25 mouse cellular contexts compared by ENCODE assay signal in genomic region chr16:35568225-35568880, GRCm38 (mm10). TPM values are rescaled to one million over a fixed set of nuclear protein-coding genes. Genes with fewer than 3 reads are reported as not detected.
DNase-seq lines count a peak whose midpoint lies in the region; ATAC-seq and TF ChIP-seq lines count a peak whose summit lies in the region.
"Had no signal": no experiment of that assay in that cellular context is flagged by ENCODE, and none has a peak within 500 bp of the region (broad histone marks: within the 10 kb centered on the region; RNA-seq: fewer than 3 reads in every experiment).

No protein-coding gene starts in this region.

- no peak for ATAC-seq in forebrain, embryonic 13.5 days
- ATAC-seq in forebrain, postnatal 0 days, result no peak
- peak; percentile 51; the same call in 1 of the 2 replicates for ATAC-seq in hindbrain, embryonic 14.5 days (ENCODE audit: low FRiP score)
- no peak for ATAC-seq in neural tube, embryonic 13.5 days (ENCODE audit: low read depth)
- ATAC-seq: CD4-positive, CD25-positive, alpha-beta regulatory T cell, adult 4 months; inflammation-experienced regulatory T-cells, adult 6 months had no signal

- no peaks in the 10 kb centered on the region for H3K36me3 ChIP-seq in forebrain, embryonic 13.5 days (ENCODE audit: poor library complexity, severe bottlenecking)
- H3K36me3 ChIP-seq in forebrain, postnatal 0 days (ENCODE audit: insufficient read depth), result no peaks in the 10 kb centered on the region
- H3K36me3 ChIP-seq in hindbrain, embryonic 14.5 days (replicated peaks; ENCODE audit: control insufficient read depth, insufficient read depth), result no peaks in the 10 kb centered on the region
- H3K36me3 ChIP-seq in neural tube, embryonic 13.5 days, result no peaks in the 10 kb centered on the region
- H3K36me3 ChIP-seq: embryonic facial prominence, embryonic 12.5 days; heart, embryonic 15.5 days; liver, embryonic 13.5 days had no signal

- WGBS in forebrain, embryonic 13.5 days, result 69% methylated on average over 15 of the region's 15 CpGs
- 59% methylated on average over 15 of the region's 15 CpGs for WGBS in forebrain, postnatal 0 days
- WGBS in hindbrain, embryonic 14.5 days, result 47% methylated on average over 15 of the region's 15 CpGs
- WGBS in neural tube, embryonic 13.5 days, result 49% methylated on average over 15 of the region's 15 CpGs

- TF ChIP-seq CTCF in forebrain, postnatal 0 days (IDR thresholded peaks at IDR 0.05; ENCODE audit: low read depth), result no peak
- TF ChIP-seq CTCF in brain, embryonic 14.5 days (IDR thresholded peaks at IDR 0.05; ENCODE audit: borderline replicate concordance, extremely low read depth, insufficient read depth, insufficient read length), result no peak

- no peak overlapping the region for H3K4me2 ChIP-seq in forebrain, embryonic 13.5 days
- no peak overlapping the region for H3K4me2 ChIP-seq in forebrain, postnatal 0 days (ENCODE audit: low read depth)
- no peak overlapping the region for H3K4me2 ChIP-seq in hindbrain, embryonic 14.5 days (replicated peaks)
- 0 out of 2 replicates have a peak overlapping the region, but pooled peaks have one; percentile 20 for H3K4me2 ChIP-seq in neural tube, embryonic 13.5 days
- H3K4me2 ChIP-seq: embryonic facial prominence, embryonic 12.5 days; heart, embryonic 15.5 days; liver, embryonic 13.5 days had no signal

- peaks cover 79% of the 10 kb centered on the region for H3K4me1 ChIP-seq in forebrain, embryonic 13.5 days
- H3K4me1 ChIP-seq in forebrain, postnatal 0 days (ENCODE audit: insufficient read depth), result peaks cover 13% of the 10 kb centered on the region
- peaks cover 42% of the 10 kb centered on the region for H3K4me1 ChIP-seq in hindbrain, embryonic 14.5 days (replicated peaks; ENCODE audit: control insufficient read depth, insufficient read depth, low read length)
- H3K4me1 ChIP-seq in neural tube, embryonic 13.5 days (replicated peaks), result peaks cover 62% of the 10 kb centered on the region
- H3K4me1 ChIP-seq: liver, embryonic 13.5 days had no signal

- H3K27me3 ChIP-seq in forebrain, embryonic 13.5 days, result no peaks in the 10 kb centered on the region
- H3K27me3 ChIP-seq in forebrain, postnatal 0 days (ENCODE audit: insufficient read depth, low read length), result no peaks in the 10 kb centered on the region
- H3K27me3 ChIP-seq in hindbrain, embryonic 14.5 days (ENCODE audit: control insufficient read depth, insufficient read depth, low read length), result no peaks in the 10 kb centered on the region
- no peaks in the 10 kb centered on the region for H3K27me3 ChIP-seq in neural tube, embryonic 13.5 days
- H3K27me3 ChIP-seq: liver, embryonic 13.5 days had no signal

- H3K27ac ChIP-seq in forebrain, embryonic 13.5 days, result 0 out of 2 replicates have a peak overlapping the region, but pooled peaks have one; percentile 48
- no peak overlapping the region for H3K27ac ChIP-seq in forebrain, postnatal 0 days (ENCODE audit: low read depth, low read length)
- H3K27ac ChIP-seq in hindbrain, embryonic 14.5 days, result no peak overlapping the region
- H3K27ac ChIP-seq in neural tube, embryonic 13.5 days (replicated peaks), result 0 out of 2 replicates have a peak overlapping the region, but pooled peaks have one; percentile 0
- H3K27ac ChIP-seq: embryonic facial prominence, embryonic 12.5 days; gastrocnemius, adult 2 months; heart, embryonic 15.5 days; left cerebral cortex, adult 2 months; liver, embryonic 13.5 days had no signal

- H3K9me3 ChIP-seq in forebrain, embryonic 13.5 days (replicated peaks), result no peaks in the 10 kb centered on the region
- H3K9me3 ChIP-seq in forebrain, postnatal 0 days (ENCODE audit: low read length), result no peaks in the 10 kb centered on the region
- H3K9me3 ChIP-seq in hindbrain, embryonic 14.5 days (ENCODE audit: control insufficient read depth, low read length), result no peaks in the 10 kb centered on the region
- H3K9me3 ChIP-seq in neural tube, embryonic 13.5 days, result no peaks in the 10 kb centered on the region
- H3K9me3 ChIP-seq: embryonic facial prominence, embryonic 12.5 days; heart, embryonic 15.5 days; liver, embryonic 13.5 days had no signal

- no peak for DNase-seq in forebrain, postnatal 0 days
- DNase-seq in brain, embryonic 14.5 days (ENCODE audit: low read depth), result peak; percentile 59
- no peak for DNase-seq in hindbrain, embryonic 14.5 days (ENCODE audit: low spot score)
- DNase-seq in kidney, adult 18-20 months, result no peak
- no peak for DNase-seq in testis, postnatal 14 days (ENCODE audit: low spot score)
- DNase-seq: adrenal gland, postnatal 25 days; cerebellum, adult 18-20 months; cerebellum, postnatal 14 days; gastrocnemius, adult 2 months; heart, postnatal 36 days; kidney, adult 8-10 months; kidney, postnatal 10 days; liver, embryonic 13.5 days; lung, adult 2 months; thymus, adult 2 months; thymus, postnatal 4 days had no signal

- no peak overlapping the region for H3K4me3 ChIP-seq in forebrain, embryonic 13.5 days
- no peak overlapping the region for H3K4me3 ChIP-seq in forebrain, postnatal 0 days (ENCODE audit: low read depth, low read length)
- H3K4me3 ChIP-seq in hindbrain, embryonic 14.5 days (replicated peaks; ENCODE audit: low read length), result no peak overlapping the region
- no peak overlapping the region for H3K4me3 ChIP-seq in neural tube, embryonic 13.5 days
- H3K4me3 ChIP-seq: embryonic facial prominence, embryonic 12.5 days; gastrocnemius, adult 2 months; heart, embryonic 15.5 days; left cerebral cortex, adult 2 months; liver, embryonic 13.5 days had no signal

- no peak for TF ChIP-seq POLR2A in brain, embryonic 14.5 days (IDR thresholded peaks at IDR 0.05; ENCODE audit: borderline replicate concordance, extremely low read depth, insufficient read depth, insufficient read length, poor library complexity, severe bottlenecking)

- no peak overlapping the region for H3K9ac ChIP-seq in forebrain, embryonic 13.5 days
- H3K9ac ChIP-seq in forebrain, postnatal 0 days, result no peak overlapping the region
- H3K9ac ChIP-seq in hindbrain, embryonic 14.5 days, result no peak overlapping the region
- no peak overlapping the region for H3K9ac ChIP-seq in neural tube, embryonic 13.5 days
- H3K9ac ChIP-seq: embryonic facial prominence, embryonic 12.5 days; heart, embryonic 15.5 days; liver, embryonic 13.5 days had no signal

RNA-seq across cellular contexts. Expression of gene Sema5b, which starts 27.4 kb away (rescaled TPM):
- 40.8 and 41.7 TPM in 2 replicates for polyA plus RNA-seq in forebrain, embryonic 13.5 days (2015; fragmentation: Nextera tagmentation; extraction: Ambion mirVana)
- total RNA-seq in forebrain, postnatal 0 days (2014; rRNA removed), result 18.4 and 30.1 TPM in 2 replicates
- polyA plus RNA-seq in forebrain, postnatal 0 days (2015; fragmentation: Nextera tagmentation; extraction: Ambion mirVana), result 6.3 and 12.8 TPM in 2 replicates
- 68.2 and 68.8 TPM in 2 replicates for polyA plus RNA-seq in brain, embryonic 14.5 days (2012; rRNA removed)
- polyA plus RNA-seq in hindbrain, embryonic 14.5 days (2014; fragmentation: Nextera tagmentation; extraction: Ambion mirVana), result 15.4 and 16.7 TPM in 2 replicates
- polyA plus RNA-seq in neural tube, embryonic 13.5 days (2015; fragmentation: Nextera tagmentation; extraction: Ambion mirVana), result 24.0 and 27.4 TPM in 2 replicates
- total RNA-seq: megakaryocyte, adult 5-6 weeks; neutrophil, adult 5-6 weeks had no signal
- polyA plus RNA-seq: CD4-positive, CD25-positive, alpha-beta regulatory T cell, adult 4 months; inflammation-experienced regulatory T-cells, adult 6 months had no signal

Comparison
In these comparisons a context has a peak if more than half of its experiments do, and no peak if none do; other contexts are left out.
1. H3K27ac ChIP-seq: peak in forebrain, embryonic 13.5 days (single experiment) and neural tube, embryonic 13.5 days (single experiment); none in forebrain, postnatal 0 days (single experiment) and hindbrain, embryonic 14.5 days (single experiment).